Mouse (Mus musculus): ENCODE results near the gene Vmn2r22. TPM values are rescaled to one million over a fixed set of nuclear protein-coding genes. Genes with fewer than 3 reads are reported as not detected.

Gene Vmn2r22
- polyA plus RNA-seq, 1 experiment from 2014 or later: not detected

Other genes starting within 250 kb of the Vmn2r22 start
- not detected in 2 replicates for gene Vmn2r20, start 232.6 kb downstream of the Vmn2r22 start, polyA plus RNA-seq (2015; fragmentation: Nextera tagmentation; extraction: Ambion mirVana)
- gene Vmn2r21, start 117.3 kb downstream of the Vmn2r22 start, polyA plus RNA-seq (2015; fragmentation: Nextera tagmentation; extraction: Ambion mirVana): not detected in 2 replicates
- not detected in 2 replicates for gene Vmn2r23, start 51.9 kb upstream of the Vmn2r22 start, polyA plus RNA-seq (2015; fragmentation: Nextera tagmentation; extraction: Ambion mirVana)
- not detected in 2 replicates for gene Vmn2r24, start 128.2 kb upstream of the Vmn2r22 start, polyA plus RNA-seq (2015; fragmentation: Nextera tagmentation; extraction: Ambion mirVana)
- not detected in 2 replicates for gene Vmn2r25, start 202.7 kb upstream of the Vmn2r22 start, polyA plus RNA-seq (2015; fragmentation: Nextera tagmentation; extraction: Ambion mirVana)